Mouse (Mus musculus): ENCODE data around the gene Dis3l. TPM values are rescaled to one million over a fixed set of nuclear protein-coding genes. Genes with fewer than 3 reads are reported as not detected.
"Not testable (repeated sequence)": the region's sequence is repeated elsewhere in the genome, so short reads cannot be mapped to it uniquely, and the experiment has no call there.

Dis3l gene
- polyA plus RNA-seq, 1 experiment from 2014 or later: 21.9 TPM

- H3K9ac ChIP-seq: no peak overlapping the region
- WGBS: 26% methylated on average over 1 of the region's 1 CpGs
- H3K4me2 ChIP-seq (replicated peaks): no peak overlapping the region
- no peaks in the 10 kb centered on the region for H3K27me3 ChIP-seq (replicated peaks)
- no peak overlapping the region for H3K27ac ChIP-seq
- ATAC-seq (ENCODE audit: low FRiP score, low read depth): no peak
- no peaks in the 10 kb centered on the region for H3K9me3 ChIP-seq
- H3K36me3 ChIP-seq: peaks cover 23% of the 10 kb centered on the region
- no peak overlapping the region for H3K4me3 ChIP-seq
- no peaks in the 10 kb centered on the region for H3K4me1 ChIP-seq
Observed at GRCm38 (mm10) chr9:64312128-64312527, 29.0 kb downstream of the Dis3l start.

- Histone ChIP-seq H3K27ac (no peak overlapping the region), H3K4me3 (no peak overlapping the region), H3K9me3 (no peaks in the 10 kb centered on the region), H3K4me2 (replicated peaks) (no peak overlapping the region), H3K4me1 (no peaks in the 10 kb centered on the region), H3K36me3 (peaks cover 27% of the 10 kb centered on the region; the same call in 1 of the 2 replicates), H3K9ac (no peak overlapping the region), H3K27me3 (replicated peaks) (no peaks in the 10 kb centered on the region)
- WGBS: 82% methylated on average over 16 of the region's 16 CpGs
- ATAC-seq (ENCODE audit: low FRiP score, low read depth): no peak
Observed at GRCm38 (mm10) chr9:64310996-64311785, 29.9 kb downstream of the Dis3l start.

GRCm38 (mm10) chr9:64306476-64307312, 34.4 kb downstream of the Dis3l start:
- H3K27ac ChIP-seq: no peak overlapping the region
- peaks cover 56% of the 10 kb centered on the region for H3K36me3 ChIP-seq
- H3K9me3 ChIP-seq: no peaks in the 10 kb centered on the region
- no peak overlapping the region for H3K4me3 ChIP-seq
- H3K4me2 ChIP-seq (replicated peaks): no peak overlapping the region
- WGBS: 87% methylated on average over 6 of the region's 6 CpGs
- H3K27me3 ChIP-seq (replicated peaks): no peaks in the 10 kb centered on the region
- H3K4me1 ChIP-seq: no peaks in the 10 kb centered on the region
- H3K9ac ChIP-seq: no peak overlapping the region
- ATAC-seq (ENCODE audit: low FRiP score, low read depth): no peak

- H3K9me3 ChIP-seq; H3K4me3 ChIP-seq; H3K4me2 ChIP-seq (replicated peaks); H3K27me3 ChIP-seq (replicated peaks); H3K4me1 ChIP-seq; H3K27ac ChIP-seq; H3K9ac ChIP-seq; ATAC-seq (ENCODE audit: low FRiP score, low read depth): not testable (repeated sequence)
- WGBS: 96% methylated on average over 4 of the region's 4 CpGs
- peaks cover 59% of the 10 kb centered on the region for H3K36me3 ChIP-seq
Observed at GRCm38 (mm10) chr9:64303086-64303485, 38.0 kb downstream of the Dis3l start.

GRCm38 (mm10) chr9:64282404-64282987, 58.6 kb downstream of the Dis3l start:
- no peaks in the 10 kb centered on the region for H3K9me3 ChIP-seq
- peak overlapping the region; percentile 91 for H3K9ac ChIP-seq
- no peak for ATAC-seq (ENCODE audit: low FRiP score, low read depth)
- peak overlapping the region; percentile 82 for H3K4me3 ChIP-seq
- H3K27ac ChIP-seq: no peak overlapping the region
- 64% methylated on average over 5 of the region's 5 CpGs for WGBS
- no peaks in the 10 kb centered on the region for H3K27me3 ChIP-seq (replicated peaks)
- peaks cover 9% of the 10 kb centered on the region for H3K4me1 ChIP-seq
- no peaks in the 10 kb centered on the region for H3K36me3 ChIP-seq
- H3K4me2 ChIP-seq (replicated peaks): peak overlapping the region; percentile 81

GRCm38 (mm10) chr9:64281781-64282178, 59.3 kb downstream of the Dis3l start:
- Histone ChIP-seq H3K4me3 (peak overlapping the region; percentile 82), H3K9me3 (no peaks in the 10 kb centered on the region), H3K4me1 (peaks cover 9% of the 10 kb centered on the region), H3K36me3 (no peaks in the 10 kb centered on the region), H3K9ac (peak overlapping the region; percentile 91), H3K27ac (peak overlapping the region; percentile 59; the same call in 1 of the 2 replicates), H3K4me2 (replicated peaks) (peak overlapping the region; percentile 81), H3K27me3 (replicated peaks) (no peaks in the 10 kb centered on the region)
- WGBS: 1% methylated on average over 24 of the region's 24 CpGs
- ATAC-seq (ENCODE audit: low FRiP score, low read depth): peak; percentile 86

GRCm38 (mm10) chr9:64281105-64281780, 59.8 kb downstream of the Dis3l start, which contains the start of gene Tipin:
Gene Tipin, plus strand, starts transcription at chr9:64281581.
- no peaks in the 10 kb centered on the region for H3K9me3 ChIP-seq
- WGBS: 3% methylated on average over 46 of the region's 46 CpGs
- peak within 1 kb of the TSS; percentile 91 for H3K9ac ChIP-seq
- H3K4me3 ChIP-seq: peak within 1 kb of the TSS; percentile 82
- H3K27ac ChIP-seq: peak within 1 kb of the TSS; percentile 59; the same call in 1 of the 2 replicates
- no peaks in the 10 kb centered on the region for H3K36me3 ChIP-seq
- no peaks in the 10 kb centered on the region for H3K27me3 ChIP-seq (replicated peaks)
- H3K4me1 ChIP-seq: peaks cover 9% of the 10 kb centered on the region
- ATAC-seq (ENCODE audit: low FRiP score, low read depth): peak; percentile 94
- H3K4me2 ChIP-seq (replicated peaks): peak within 1 kb of the TSS; percentile 81

GRCm38 (mm10) chr9:64278665-64279310, 62.3 kb downstream of the Dis3l start:
- Histone ChIP-seq H3K27me3 (replicated peaks) (no peaks in the 10 kb centered on the region), H3K4me3 (no peak overlapping the region), H3K9ac (no peak overlapping the region), H3K4me2 (replicated peaks) (no peak overlapping the region), H3K36me3 (no peaks in the 10 kb centered on the region), H3K4me1 (peaks cover 9% of the 10 kb centered on the region), H3K27ac (no peak overlapping the region), H3K9me3 (no peaks in the 10 kb centered on the region)
- no peak for ATAC-seq (ENCODE audit: low FRiP score, low read depth)
- WGBS: 97% methylated on average over 6 of the region's 6 CpGs

- H3K4me3 ChIP-seq: no peak overlapping the region
- H3K4me1 ChIP-seq: peaks cover 9% of the 10 kb centered on the region
- H3K9ac ChIP-seq: no peak overlapping the region
- no peaks in the 10 kb centered on the region for H3K27me3 ChIP-seq (replicated peaks)
- no peaks in the 10 kb centered on the region for H3K36me3 ChIP-seq
- H3K27ac ChIP-seq: no peak overlapping the region
- no peak overlapping the region for H3K4me2 ChIP-seq (replicated peaks)
- H3K9me3 ChIP-seq: no peaks in the 10 kb centered on the region
- ATAC-seq (ENCODE audit: low FRiP score, low read depth): no peak
- WGBS: 70% methylated on average over 8 of the region's 8 CpGs
Observed at GRCm38 (mm10) chr9:64277706-64278105, 63.4 kb downstream of the Dis3l start.

GRCm38 (mm10) chr9:64274919-64275318, 66.2 kb downstream of the Dis3l start:
- H3K4me3 ChIP-seq: no peak overlapping the region
- no peak overlapping the region for H3K27ac ChIP-seq
- no peaks in the 10 kb centered on the region for H3K27me3 ChIP-seq (replicated peaks)
- 72% methylated on average over 1 of the region's 1 CpGs for WGBS
- H3K9me3 ChIP-seq: no peaks in the 10 kb centered on the region
- no peaks in the 10 kb centered on the region for H3K4me1 ChIP-seq
- H3K4me2 ChIP-seq (replicated peaks): no peak overlapping the region
- ATAC-seq (ENCODE audit: low FRiP score, low read depth): no peak
- no peak overlapping the region for H3K9ac ChIP-seq
- no peaks in the 10 kb centered on the region for H3K36me3 ChIP-seq

- no peak overlapping the region for H3K27ac ChIP-seq
- no peak overlapping the region for H3K9ac ChIP-seq
- no peaks in the 10 kb centered on the region for H3K4me1 ChIP-seq
- H3K4me3 ChIP-seq: no peak overlapping the region
- H3K9me3 ChIP-seq: no peaks in the 10 kb centered on the region
- no peaks in the 10 kb centered on the region for H3K36me3 ChIP-seq
- WGBS: 82% methylated on average over 4 of the region's 4 CpGs
- H3K4me2 ChIP-seq (replicated peaks): no peak overlapping the region
- H3K27me3 ChIP-seq (replicated peaks): no peaks in the 10 kb centered on the region
- no peak for ATAC-seq (ENCODE audit: low FRiP score, low read depth)
Observed at GRCm38 (mm10) chr9:64274291-64274690, 66.8 kb downstream of the Dis3l start.
